Mouse (Mus musculus) hindbrain, embryonic 15.5 days (tissue): ENCODE data around the gene Celsr2. TPM values are rescaled to one million over a fixed set of nuclear protein-coding genes. Genes with fewer than 3 reads are reported as not detected.

Source experiments
- polyA plus RNA-seq: library from polyadenylated mRNA; unstranded; fragments of >200 nt; fragmentation: Nextera tagmentation; extraction: Ambion mirVana; gene quantifications from 2 replicates; pipeline ENCODE4 v1.2.1, GENCODE M21; 2015

Celsr2 gene
- polyA plus RNA-seq, 1 experiment from 2014 or later = 43.1 TPM

Other genes starting within 250 kb of the Celsr2 start
- 13.3 and 16.6 TPM in 2 replicates for gene Amigo1, start 229.2 kb downstream of the Celsr2 start, polyA plus RNA-seq
- 3.4 and 3.5 TPM in 2 replicates for gene Cyb561d1, start 214.3 kb downstream of the Celsr2 start, polyA plus RNA-seq
- 20.3 and 24.3 TPM in 2 replicates for gene Atxn7l2, start 204.6 kb downstream of the Celsr2 start, polyA plus RNA-seq
- gene Sypl2, start 188.9 kb downstream of the Celsr2 start, polyA plus RNA-seq = 0.47 and 1.2 TPM in 2 replicates
- 237 and 247 TPM in 2 replicates for gene Psma5, start 158.6 kb downstream of the Celsr2 start, polyA plus RNA-seq
- 18.8 and 20.8 TPM in 2 replicates for gene Sort1, start 131.5 kb downstream of the Celsr2 start, polyA plus RNA-seq
- gene Mybphl, start 50.6 kb downstream of the Celsr2 start, polyA plus RNA-seq = 0.35 and 0.50 TPM in 2 replicates
- 11.5 and 14.5 TPM in 2 replicates for gene Psrc1, start 31.7 kb downstream of the Celsr2 start, polyA plus RNA-seq
- 197 and 219 TPM in 2 replicates for gene Sars, start 29.7 kb upstream of the Celsr2 start, polyA plus RNA-seq
- 2.4 and 2.5 TPM in 2 replicates for gene 1700013F07Rik, start 118.6 kb upstream of the Celsr2 start, polyA plus RNA-seq
- gene 5330417C22Rik, start 121.0 kb upstream of the Celsr2 start, polyA plus RNA-seq = 15.1 and 18.9 TPM in 2 replicates
- 51.1 and 54.0 TPM in 2 replicates for gene Tmem167b, start 146.9 kb upstream of the Celsr2 start, polyA plus RNA-seq
- gene Taf13, start 156.1 kb upstream of the Celsr2 start, polyA plus RNA-seq = 46.2 and 52.8 TPM in 2 replicates
- gene Wdr47, start 175.7 kb upstream of the Celsr2 start, polyA plus RNA-seq = 103 and 105 TPM in 2 replicates
- gene Clcc1, start 238.4 kb upstream of the Celsr2 start, polyA plus RNA-seq = 36.5 and 42.0 TPM in 2 replicates